Mouse (Mus musculus): Measurements from ENCODE around the gene Gm10985.

The Gm10985 gene

DNA sequence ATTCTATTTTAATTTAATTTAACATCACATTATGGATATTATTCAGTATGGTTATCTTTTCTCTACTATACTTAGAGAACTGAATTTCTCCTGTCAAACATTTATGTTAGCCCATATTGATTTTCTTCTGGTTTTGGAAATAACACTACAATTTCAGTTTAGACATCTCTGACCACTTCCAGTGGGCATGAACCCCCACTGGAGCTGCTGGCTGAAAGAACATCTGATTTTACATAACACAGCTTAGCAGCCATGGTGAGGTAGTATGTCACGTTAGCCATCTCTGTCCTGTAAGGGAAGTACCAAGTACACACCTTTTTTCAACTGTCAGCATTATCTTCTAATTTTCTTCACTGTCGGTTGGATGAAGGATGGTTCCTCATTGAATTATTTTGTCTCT lies at the start of gene Gm10985:
Gene Gm10985, plus strand, starts transcription at position 301 of the 400 bp plus-strand sequence.
- DNase-seq (ENCODE audit: low spot score in 2 of 2): no peak

DNA sequence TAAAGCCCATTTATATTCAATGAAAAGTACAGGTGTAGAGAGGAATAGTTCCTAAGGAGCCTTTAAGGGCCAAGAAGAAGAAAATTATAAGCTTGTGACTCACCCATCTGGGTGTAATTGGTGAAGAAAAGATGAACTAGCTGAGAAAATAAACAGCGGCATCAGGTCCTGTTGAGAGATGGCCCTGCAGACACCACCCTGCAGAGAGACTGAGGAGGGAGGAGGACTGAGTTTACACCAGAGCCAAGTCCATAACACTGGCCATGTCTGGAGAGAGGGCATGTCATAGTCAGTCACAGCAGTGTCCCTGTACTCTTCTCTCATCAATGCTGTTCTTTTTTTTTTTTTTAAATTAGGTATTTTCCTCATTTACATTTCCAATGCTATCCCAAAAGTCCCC lies 48.0 kb upstream of the Gm10985 start:
- DNase-seq (ENCODE audit: low spot score in 2 of 2): no peak

DNA sequence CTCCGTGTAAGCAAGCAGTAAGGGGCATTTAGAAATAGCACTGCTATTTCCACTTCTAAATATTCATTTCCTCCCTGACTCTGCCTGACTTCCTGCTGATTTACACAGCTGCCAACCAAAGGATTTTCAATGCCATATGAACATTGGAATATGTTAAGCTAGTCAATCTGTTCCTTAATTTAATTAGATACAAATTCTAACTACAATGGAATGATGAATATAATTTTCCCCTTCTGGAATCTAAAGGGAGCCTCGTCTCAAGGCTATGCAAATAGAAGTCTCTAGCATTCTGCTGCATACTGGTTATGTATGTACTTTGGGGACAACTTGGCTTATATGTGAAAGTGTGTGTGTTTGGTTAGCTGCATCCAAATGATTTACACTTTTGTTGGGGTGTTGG lies 45.2 kb upstream of the Gm10985 start:
- DNase-seq (ENCODE audit: low spot score in 2 of 2): no peak

DNA sequence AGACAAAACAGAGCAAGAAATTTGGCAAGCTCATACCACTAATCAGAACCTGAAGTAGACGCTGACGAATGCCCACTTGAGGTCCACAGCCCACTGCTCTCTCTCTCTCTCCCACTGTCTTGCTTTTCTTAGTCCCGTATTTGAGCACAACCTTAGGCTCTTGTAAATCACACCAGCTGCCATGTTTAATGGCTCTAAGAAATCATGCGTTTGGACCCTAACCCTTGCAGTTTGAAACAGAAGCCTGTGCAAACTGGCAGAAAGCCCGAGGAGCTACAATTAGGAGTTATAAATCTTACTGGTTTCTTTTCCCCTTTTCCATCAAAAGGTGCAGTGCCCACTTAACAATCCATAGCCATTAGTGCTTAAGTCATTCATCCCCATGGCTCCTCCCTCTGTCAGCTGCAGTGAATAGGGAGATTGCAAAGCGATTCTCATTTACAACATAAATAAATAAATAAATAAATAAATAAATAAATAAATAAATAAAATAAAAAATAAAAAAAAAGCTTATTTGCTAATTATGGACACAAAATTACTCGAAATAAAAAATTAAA lies 31.4 kb upstream of the Gm10985 start:
- DNase-seq (ENCODE audit: low spot score in 2 of 2): no peak

DNA sequence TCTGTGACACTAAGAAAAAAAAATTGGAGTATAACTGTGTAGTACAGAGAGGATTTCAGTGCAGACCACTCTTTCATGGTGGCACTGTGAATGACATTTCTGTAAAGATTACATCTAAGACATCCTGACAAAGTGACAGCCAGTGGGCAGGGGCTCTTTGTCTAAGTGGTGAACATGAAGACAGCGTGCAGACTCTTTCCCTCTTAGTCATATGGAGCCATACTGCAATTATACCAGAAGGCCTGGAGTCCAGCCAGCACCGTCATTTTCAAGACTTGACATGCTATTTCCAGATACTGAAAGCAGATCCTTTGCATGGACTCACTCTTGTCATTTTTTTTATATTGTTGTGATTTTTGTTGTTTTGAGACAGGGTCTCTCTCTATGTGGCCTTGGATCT lies 10.6 kb upstream of the Gm10985 start:
- no peak for DNase-seq (ENCODE audit: low spot score in 2 of 2)

DNA sequence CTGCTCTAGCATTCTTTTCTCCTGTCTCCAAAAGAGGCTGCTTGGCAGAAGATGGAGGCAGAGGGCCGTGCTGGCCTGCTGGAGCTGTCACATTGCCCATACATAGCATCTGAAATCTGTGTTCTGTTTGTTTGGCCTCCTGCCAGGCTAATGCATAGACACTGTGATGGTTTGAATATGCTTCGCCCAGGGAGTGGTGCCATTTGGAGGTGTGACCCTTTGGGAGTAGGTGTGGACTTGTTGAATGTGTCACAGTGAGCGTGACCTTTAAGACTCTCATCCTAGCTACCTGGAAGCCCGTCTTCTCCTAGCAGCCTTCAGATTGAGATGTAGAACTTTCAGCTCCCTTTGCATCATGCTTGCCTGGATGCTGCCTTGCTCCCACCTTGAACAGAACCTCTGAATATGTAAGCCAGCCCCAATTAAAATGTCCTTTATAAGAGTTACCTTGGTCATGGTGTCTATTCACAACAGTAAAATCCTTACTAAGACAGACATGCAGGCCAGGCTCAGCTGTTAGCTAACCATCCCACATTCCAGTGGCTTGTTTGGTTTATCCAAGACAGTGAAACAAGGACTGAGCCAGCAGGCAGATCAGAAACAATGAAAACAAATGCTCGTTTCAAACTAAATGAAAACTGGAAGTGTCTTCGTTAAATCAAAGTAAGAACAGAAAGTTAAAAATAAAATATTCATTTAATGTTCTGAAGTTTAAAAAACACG lies 1.5 kb downstream of the Gm10985 start:
- DNase-seq (ENCODE audit: low spot score in 2 of 2): no peak

DNA sequence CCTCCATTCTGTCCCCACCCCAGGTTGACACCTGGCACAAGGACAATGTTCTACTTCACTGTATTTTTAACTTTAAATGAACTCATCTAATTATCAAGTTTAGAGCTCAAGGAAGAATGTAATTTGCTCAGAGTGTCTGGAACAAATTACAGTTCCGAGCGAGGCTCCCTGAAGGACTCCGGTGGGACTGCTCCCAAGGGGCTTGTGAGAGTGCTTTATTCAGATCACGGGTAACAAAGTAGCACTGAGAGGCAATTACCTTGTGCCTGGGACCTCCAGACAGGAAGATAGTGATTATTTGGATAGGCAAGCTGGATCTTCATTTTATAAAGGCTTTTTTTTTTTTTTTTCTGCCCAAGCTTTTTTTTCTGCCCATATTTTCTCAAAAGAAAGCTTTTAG lies 2.8 kb downstream of the Gm10985 start:
- no peak for DNase-seq (ENCODE audit: low spot score in 2 of 2)

DNA sequence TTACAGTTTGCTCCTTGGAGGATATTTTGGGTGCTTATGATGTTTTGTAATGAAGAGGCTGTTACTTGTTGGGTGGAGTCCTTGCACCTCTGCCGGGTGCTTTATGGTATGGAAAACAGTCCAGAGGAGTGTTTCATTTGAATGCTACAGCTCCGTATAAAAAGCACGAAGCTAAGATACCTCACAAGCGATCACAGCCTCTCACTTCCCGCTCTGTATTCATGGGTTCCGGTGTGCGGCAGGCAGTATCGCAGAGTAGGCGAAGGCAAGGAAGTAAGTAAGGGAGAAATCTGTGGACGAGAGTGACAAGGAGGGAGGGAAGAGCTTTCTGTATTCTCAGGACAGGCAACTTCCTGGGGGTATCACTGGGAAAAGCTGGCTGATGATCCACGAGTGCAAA lies 3.4 kb downstream of the Gm10985 start:
- DNase-seq (ENCODE audit: low spot score in 2 of 2): peak in 1 of 2 experiments; percentile 4

DNA sequence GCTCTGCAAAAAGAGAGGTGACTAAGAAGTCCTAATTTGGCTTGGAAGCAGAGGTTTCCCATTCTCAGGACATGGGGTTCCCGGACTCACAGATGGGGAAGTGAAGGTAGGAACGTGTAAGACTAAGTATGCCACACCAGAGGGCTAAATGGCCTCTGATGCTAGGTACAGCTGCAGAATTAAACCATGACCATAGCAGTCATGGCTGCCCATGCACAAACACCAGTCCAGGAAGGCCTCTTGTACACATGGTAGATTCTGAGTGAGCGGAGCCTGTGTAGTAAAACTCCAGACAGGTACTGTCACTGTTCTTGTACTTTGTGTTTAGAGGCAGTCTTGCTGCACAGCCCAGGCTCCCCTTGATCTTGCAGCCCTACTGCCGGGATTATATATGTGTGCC lies 9.4 kb downstream of the Gm10985 start:
- DNase-seq (ENCODE audit: low spot score in 2 of 2): no peak

DNA sequence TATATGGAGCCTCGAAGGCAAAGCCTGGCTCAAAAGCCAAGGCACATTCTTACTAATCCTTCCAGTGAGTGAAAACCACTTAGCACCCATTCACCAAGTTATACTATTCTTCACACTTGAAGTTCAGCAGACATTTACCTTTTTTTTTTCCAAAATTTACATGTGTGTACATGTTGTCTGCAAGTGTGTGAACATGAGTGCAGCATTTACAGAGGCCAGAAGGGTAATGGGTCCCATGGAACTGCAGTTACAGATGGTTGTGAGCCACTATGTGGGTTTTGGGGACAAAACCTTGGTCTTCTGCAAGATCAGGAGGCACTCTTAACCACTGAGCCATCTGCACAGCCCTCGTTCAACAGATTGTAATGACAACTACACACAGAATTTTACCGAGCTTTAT lies 9.9 kb downstream of the Gm10985 start:
- DNase-seq (ENCODE audit: low spot score in 2 of 2): no peak

DNA sequence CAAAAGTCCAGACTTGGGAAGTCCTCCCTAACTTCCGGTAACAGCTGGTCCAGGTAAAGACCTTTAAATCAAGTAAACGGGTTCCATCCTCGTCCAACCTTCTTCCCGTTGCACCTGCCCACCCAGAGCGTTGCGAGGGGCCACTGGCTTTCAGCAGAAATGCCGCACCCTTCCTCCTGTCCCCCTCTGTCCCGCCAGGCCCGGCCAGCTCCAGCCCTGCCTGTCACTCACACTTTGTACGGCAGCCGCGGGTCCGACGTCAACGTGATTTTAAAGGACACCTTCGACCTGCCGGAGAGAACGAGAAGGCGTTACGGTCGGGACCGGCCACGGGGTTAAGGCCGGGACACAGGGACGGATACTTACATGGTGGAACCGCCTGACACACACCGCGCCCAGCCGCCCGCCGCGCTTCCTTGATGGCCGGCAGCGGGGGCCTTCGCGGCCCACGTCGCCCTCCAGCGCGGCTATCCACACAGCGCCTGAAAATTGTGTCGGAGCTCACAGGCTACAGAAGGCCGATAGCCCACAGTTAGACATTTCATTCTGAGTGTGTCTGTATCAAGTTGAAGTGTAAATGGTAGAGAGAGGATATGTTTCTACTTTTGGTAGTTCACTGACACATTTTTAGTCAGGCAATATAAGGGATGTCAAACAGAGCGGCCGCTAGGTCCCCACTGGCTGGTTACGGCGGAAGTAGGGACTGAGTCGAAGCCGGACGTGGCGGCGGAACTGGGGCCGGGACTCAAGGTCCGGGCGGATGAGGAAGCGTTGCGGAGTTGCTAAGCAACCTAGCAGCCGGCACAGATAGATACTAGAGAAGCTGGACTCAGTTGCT lies 18.7 kb downstream of the Gm10985 start, which contains the start of gene Ufm1:
Gene Ufm1, minus strand, starts transcription at position 448 of the 838 bp plus-strand sequence.
- DNase-seq (ENCODE audit: low spot score in 2 of 2): peak; percentile 93 to 95

DNA sequence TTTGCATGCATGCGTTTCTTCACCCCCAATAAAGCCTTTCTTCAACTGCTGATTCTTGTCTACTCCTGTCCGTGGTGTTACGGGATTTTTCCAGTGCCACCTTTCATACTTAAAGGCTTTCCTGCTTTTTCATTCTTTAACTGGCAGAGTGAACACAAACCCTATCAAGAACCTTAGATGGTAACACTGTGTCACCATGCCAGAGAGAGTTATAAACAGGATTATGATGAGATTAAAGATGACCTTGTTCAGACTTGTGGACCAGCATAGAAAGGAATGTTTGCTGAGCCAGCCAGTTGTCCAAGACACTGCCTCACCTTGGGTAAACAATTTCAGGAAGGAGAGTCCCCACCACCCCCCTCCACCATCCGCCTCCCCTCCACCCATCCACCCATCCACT lies 23.3 kb downstream of the Gm10985 start:
- DNase-seq (ENCODE audit: low spot score in 2 of 2): no peak

DNA sequence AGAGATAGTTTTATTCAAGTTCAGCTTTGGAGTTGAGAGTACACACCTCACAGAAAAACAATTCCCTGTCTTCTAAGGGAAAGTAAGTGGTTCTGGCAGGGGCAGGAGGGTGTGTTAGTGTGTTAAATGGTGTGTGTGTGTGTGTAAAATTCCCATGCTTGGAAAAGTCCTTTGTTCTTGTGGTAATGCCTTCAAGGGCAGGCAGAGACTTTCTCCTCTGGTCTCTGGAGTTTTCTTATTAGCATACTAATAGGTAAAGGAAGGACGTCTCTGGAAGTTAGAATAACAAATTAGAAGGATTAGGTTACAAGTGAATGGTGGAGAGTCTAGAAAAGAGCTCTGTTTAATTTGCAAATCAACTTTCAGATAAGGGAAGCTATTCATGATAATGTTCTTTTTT lies 24.4 kb downstream of the Gm10985 start:
- DNase-seq (ENCODE audit: low spot score in 2 of 2): no peak

DNA sequence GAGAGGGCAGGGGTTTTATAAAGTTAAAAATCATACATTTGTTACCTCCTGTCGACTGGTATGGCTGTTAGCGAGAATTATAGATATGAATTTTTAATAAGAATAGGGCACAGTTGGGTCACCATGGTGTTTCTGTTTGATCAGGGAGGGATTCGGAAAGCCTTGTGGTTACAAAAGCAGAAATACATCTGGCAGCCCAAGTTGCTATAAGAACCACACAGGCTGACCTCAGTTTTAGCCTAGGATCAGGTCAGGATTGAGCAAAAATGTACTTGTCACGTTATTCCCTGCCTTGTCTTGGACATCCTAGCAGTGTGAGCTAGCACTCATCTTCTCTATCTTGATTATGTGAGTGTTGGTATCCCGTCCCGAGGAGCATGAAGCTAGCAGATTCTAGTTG lies 25.6 kb downstream of the Gm10985 start:
- no peak for DNase-seq (ENCODE audit: low spot score in 2 of 2)

DNA sequence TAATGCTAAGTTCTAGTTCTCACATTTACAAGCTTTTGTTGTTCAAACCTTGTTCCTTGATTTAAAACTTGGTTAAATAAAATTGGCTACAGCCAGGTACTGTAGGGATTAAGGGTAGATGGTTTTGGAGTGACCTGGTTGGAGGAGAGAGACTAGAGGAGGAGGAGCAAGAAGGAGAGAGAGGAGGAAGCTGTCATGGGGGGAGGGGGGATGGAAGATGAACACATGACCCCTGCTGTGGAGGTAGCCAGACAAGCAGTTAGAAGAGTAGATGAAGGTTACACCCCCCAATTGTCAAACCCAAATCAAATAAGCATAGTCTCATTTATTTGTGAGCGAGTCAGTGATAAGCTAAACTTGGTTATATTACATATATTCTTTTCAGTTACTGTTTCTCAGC lies 26.7 kb downstream of the Gm10985 start:
- no peak for DNase-seq (ENCODE audit: low spot score in 2 of 2)

DNA sequence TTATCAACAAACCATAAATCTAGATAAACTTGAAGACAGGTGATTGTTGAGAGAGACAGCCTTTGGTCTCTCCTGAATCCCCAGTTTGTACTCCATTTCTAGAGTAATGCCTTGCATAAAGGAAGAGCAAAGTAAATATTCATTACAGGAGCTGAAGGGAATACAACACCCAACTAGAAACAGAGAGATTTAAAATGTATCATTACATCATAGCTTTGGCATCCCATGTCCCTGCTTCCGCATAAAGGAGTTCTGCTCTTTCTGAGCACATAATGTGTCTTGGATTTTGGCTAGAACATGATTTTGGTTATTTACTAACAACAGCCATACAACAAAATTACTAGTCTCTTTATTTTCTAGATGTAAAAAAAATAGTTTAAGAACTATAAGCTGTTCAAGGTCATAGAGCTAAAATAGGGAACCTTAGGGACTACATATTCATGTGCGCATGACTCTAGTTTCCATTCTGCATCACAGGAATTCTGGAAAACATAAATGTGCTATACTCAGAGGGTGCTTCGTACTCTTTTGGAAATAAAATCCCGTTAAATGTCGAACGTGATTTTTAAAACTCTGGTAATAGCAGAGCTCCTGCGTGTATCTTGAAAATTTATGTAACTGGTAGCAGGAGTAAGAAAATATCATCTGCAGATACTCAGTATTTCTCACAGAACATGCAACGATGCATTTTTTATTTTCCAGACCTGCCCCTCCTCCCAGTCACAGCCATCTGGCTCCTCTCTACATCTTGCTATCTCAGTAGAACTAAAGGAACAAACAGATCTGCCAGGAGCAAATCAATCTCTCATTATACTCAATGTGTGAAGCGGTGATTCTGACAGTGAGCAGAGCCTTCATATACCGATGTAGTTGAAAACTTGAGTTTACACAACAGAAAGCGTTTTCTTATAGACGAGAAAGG lies 46.0 kb downstream of the Gm10985 start:
- peak; percentile 72 to 81 for DNase-seq (ENCODE audit: low spot score in 2 of 2)

Measured in right cerebral cortex, adult 2 months (tissue).